Mouse (Mus musculus) intestine, embryonic 15.5 days (tissue): ENCODE measurements around the gene Rbm19. TPM values are rescaled to one million over a fixed set of nuclear protein-coding genes. Genes with fewer than 3 reads are reported as not detected.

Experiments used
- ATAC-seq: fragments of 200-750 bp; cut with Nextera tagmentation; 2 replicates; pipeline ENCODE4 v1.8.0; 2017; ENCODE audit warnings: moderate TSS enrichment, moderate library complexity
- H3K27ac ChIP-seq: fragments of 300-500 bp; sonication (generic); 2 replicates; pipeline ENCODE4 v1.5.1; 2015; ENCODE audit warnings: mild to moderate bottlenecking, inconsistent platforms
- H3K27me3 ChIP-seq: fragments of 300-500 bp; sonication (generic); replicated peaks from 2 replicates; pipeline ENCODE4 v1.6.1; 2015; ENCODE audit warnings: inconsistent platforms
- H3K36me3 ChIP-seq: fragments of 300-500 bp; sonication (generic); 2 replicates; pipeline ENCODE4 v1.6.1; 2015; ENCODE audit warnings: inconsistent platforms
- H3K4me1 ChIP-seq: fragments of 300-500 bp; sonication (generic); replicated peaks from 2 replicates; pipeline ENCODE4 v1.6.1; 2015; ENCODE audit warnings: inconsistent platforms
- H3K4me2 ChIP-seq: fragments of 300-500 bp; sonication (generic); replicated peaks from 2 replicates; pipeline ENCODE4 v1.6.1; 2015; ENCODE audit warnings: mild to moderate bottlenecking, inconsistent platforms
- H3K4me3 ChIP-seq: fragments of 300-500 bp; sonication (generic); replicated peaks from 2 replicates; pipeline ENCODE4 v1.5.1; 2015; ENCODE audit warnings: inconsistent platforms
- H3K9ac ChIP-seq: fragments of 300-500 bp; sonication (generic); 2 replicates; pipeline ENCODE4 v1.6.1; 2015; ENCODE audit warnings: inconsistent platforms
- H3K9me3 ChIP-seq: fragments of 300-500 bp; sonication (generic); 2 replicates; pipeline ENCODE4 v1.6.1; 2016; ENCODE audit warnings: inconsistent platforms
- WGBS: fragments of 180-500 bp; shearing (Covaris S2); methylation state at CpG from one replicate; pipeline ENCODE4 v1.1.7; 2015; 5-methylcytosine and 5-hydroxymethylcytosine counted together
- polyA plus RNA-seq: library from polyadenylated mRNA; unstranded; fragments of >200 nt; fragmentation: Nextera tagmentation; extraction: Ambion mirVana; gene quantifications from 2 replicates; pipeline ENCODE4 v1.2.1, GENCODE M21; 2015

Rbm19 gene
- 25.1 and 25.8 TPM in 2 replicates for polyA plus RNA-seq

GRCm38 (mm10) chr5:120116261-120117050, at the start of gene Rbm19:
TSS of gene Rbm19 (plus strand) at chr5:120116465.
- Histone ChIP-seq H3K9me3 (no peaks in the 10 kb centered on the region), H3K27me3 (no peaks in the 10 kb centered on the region; the same call in 1 of the 2 replicates), H3K4me3 (peak within 1 kb of the TSS; percentile 60), H3K27ac (no peak within 1 kb of the TSS), H3K4me2 (peak within 1 kb of the TSS; percentile 89), H3K4me1 (peaks cover 4% of the 10 kb centered on the region; the same call in 1 of the 2 replicates), H3K9ac (peak within 1 kb of the TSS; percentile 54), H3K36me3 (peaks cover 18% of the 10 kb centered on the region)
- under 1% methylated on average over 46 of the region's 46 CpGs for WGBS
- ATAC-seq, result peak; percentile 93

- WGBS, result 22% methylated on average over 6 of the region's 6 CpGs
- no peak for ATAC-seq
- H3K4me3 ChIP-seq, result no peak overlapping the region
These were observed 49.0 kb upstream of the Rbm19 start for GRCm38 (mm10) chr5:120067266-120067665.

GRCm38 (mm10) chr5:120074101-120074500, 42.2 kb upstream of the Rbm19 start:
- no peaks in the 10 kb centered on the region for H3K4me1 ChIP-seq
- no peak overlapping the region for H3K4me2 ChIP-seq
- no peaks in the 10 kb centered on the region for H3K9me3 ChIP-seq
- H3K9ac ChIP-seq, result no peak overlapping the region
- ATAC-seq, result no peak
- WGBS, result 34% methylated on average over 9 of the region's 9 CpGs
- H3K36me3 ChIP-seq, result no peaks in the 10 kb centered on the region
- H3K27me3 ChIP-seq, result no peaks in the 10 kb centered on the region
- no peak overlapping the region for H3K4me3 ChIP-seq
- no peak overlapping the region for H3K27ac ChIP-seq

More at GRCm38 (mm10) chr5:120067266-120067665, 49.0 kb upstream of the Rbm19 start:
- Histone ChIP-seq H3K4me2 (no peak overlapping the region), H3K27me3 (peaks cover 5% of the 10 kb centered on the region; the same call in 1 of the 2 replicates), H3K9me3 (no peaks in the 10 kb centered on the region), H3K27ac (no peak overlapping the region), H3K9ac (no peak overlapping the region), H3K36me3 (no peaks in the 10 kb centered on the region), H3K4me1 (0 out of 2 replicates have a peak, but pooled peaks cover 3% of the 10 kb centered on the region)

GRCm38 (mm10) chr5:120080027-120080426, 36.2 kb upstream of the Rbm19 start:
- no peak overlapping the region for H3K27ac ChIP-seq
- no peak overlapping the region for H3K9ac ChIP-seq
- H3K36me3 ChIP-seq, result no peaks in the 10 kb centered on the region
- H3K4me1 ChIP-seq, result no peaks in the 10 kb centered on the region
- 46% methylated on average over 9 of the region's 9 CpGs for WGBS
- no peaks in the 10 kb centered on the region for H3K27me3 ChIP-seq
- ATAC-seq, result no peak
- H3K4me2 ChIP-seq, result no peak overlapping the region
- no peak overlapping the region for H3K4me3 ChIP-seq
- no peaks in the 10 kb centered on the region for H3K9me3 ChIP-seq

GRCm38 (mm10) chr5:120080468-120080867, 35.8 kb upstream of the Rbm19 start:
- H3K4me2 ChIP-seq, result no peak overlapping the region
- no peak for ATAC-seq
- H3K9ac ChIP-seq, result no peak overlapping the region
- no peaks in the 10 kb centered on the region for H3K36me3 ChIP-seq
- no peaks in the 10 kb centered on the region for H3K27me3 ChIP-seq
- H3K4me3 ChIP-seq, result no peak overlapping the region
- no peaks in the 10 kb centered on the region for H3K9me3 ChIP-seq
- WGBS, result 84% methylated on average over 6 of the region's 6 CpGs
- no peak overlapping the region for H3K27ac ChIP-seq
- H3K4me1 ChIP-seq, result no peaks in the 10 kb centered on the region

GRCm38 (mm10) chr5:120088561-120088960, 27.7 kb upstream of the Rbm19 start:
- no peak overlapping the region for H3K9ac ChIP-seq
- 3% methylated on average over 16 of the region's 16 CpGs for WGBS
- no peak for ATAC-seq

GRCm38 (mm10) chr5:120094602-120095001, 21.7 kb upstream of the Rbm19 start:
- 56% methylated on average over 7 of the region's 7 CpGs for WGBS
- Histone ChIP-seq H3K4me2 (no peak overlapping the region), H3K9me3 (no peaks in the 10 kb centered on the region), H3K27ac (no peak overlapping the region), H3K4me1 (no peaks in the 10 kb centered on the region), H3K4me3 (no peak overlapping the region), H3K27me3 (peaks cover 16% of the 10 kb centered on the region), H3K9ac (no peak overlapping the region), H3K36me3 (no peaks in the 10 kb centered on the region)
- no peak for ATAC-seq

More at GRCm38 (mm10) chr5:120088561-120088960, 27.7 kb upstream of the Rbm19 start:
- no peaks in the 10 kb centered on the region for H3K4me1 ChIP-seq
- H3K36me3 ChIP-seq, result no peaks in the 10 kb centered on the region
- H3K27ac ChIP-seq, result no peak overlapping the region
- peaks cover 25% of the 10 kb centered on the region for H3K27me3 ChIP-seq
- no peaks in the 10 kb centered on the region for H3K9me3 ChIP-seq
- H3K4me2 ChIP-seq, result 0 out of 2 replicates have a peak overlapping the region, but pooled peaks have one; percentile 14
- H3K4me3 ChIP-seq, result no peak overlapping the region

- Histone ChIP-seq H3K27me3 (peaks cover 7% of the 10 kb centered on the region; the same call in 1 of the 2 replicates), H3K4me1 (no peaks in the 10 kb centered on the region), H3K36me3 (no peaks in the 10 kb centered on the region), H3K9me3 (no peaks in the 10 kb centered on the region), H3K4me3 (no peak overlapping the region), H3K4me2 (no peak overlapping the region), H3K27ac (no peak overlapping the region), H3K9ac (no peak overlapping the region)
- 44% methylated on average over 9 of the region's 9 CpGs for WGBS
- no peak for ATAC-seq
These were observed 19.2 kb upstream of the Rbm19 start for GRCm38 (mm10) chr5:120097042-120097441.

- H3K4me2 ChIP-seq, result no peak overlapping the region
- H3K9me3 ChIP-seq, result no peaks in the 10 kb centered on the region
- H3K4me3 ChIP-seq, result no peak overlapping the region
- H3K27me3 ChIP-seq, result no peaks in the 10 kb centered on the region
- H3K9ac ChIP-seq, result no peak overlapping the region
- no peaks in the 10 kb centered on the region for H3K36me3 ChIP-seq
- no peak overlapping the region for H3K27ac ChIP-seq
- ATAC-seq, result no peak
- no peaks in the 10 kb centered on the region for H3K4me1 ChIP-seq
- 91% methylated on average over 6 of the region's 6 CpGs for WGBS
These were observed 15.5 kb upstream of the Rbm19 start for GRCm38 (mm10) chr5:120100814-120101213.

- WGBS, result 54% methylated on average over 8 of the region's 8 CpGs
- H3K4me1 ChIP-seq, result no peaks in the 10 kb centered on the region
- H3K9me3 ChIP-seq, result no peaks in the 10 kb centered on the region
- no peak for ATAC-seq
- H3K27me3 ChIP-seq, result no peaks in the 10 kb centered on the region
- H3K27ac ChIP-seq, result no peak overlapping the region
- no peak overlapping the region for H3K9ac ChIP-seq
- H3K4me3 ChIP-seq, result no peak overlapping the region
- no peak overlapping the region for H3K4me2 ChIP-seq
- H3K36me3 ChIP-seq, result no peaks in the 10 kb centered on the region
These were observed 14.2 kb upstream of the Rbm19 start for GRCm38 (mm10) chr5:120102097-120102496.

- Histone ChIP-seq H3K36me3 (no peaks in the 10 kb centered on the region), H3K4me2 (no peak overlapping the region), H3K27me3 (no peaks in the 10 kb centered on the region), H3K9me3 (no peaks in the 10 kb centered on the region), H3K4me1 (no peaks in the 10 kb centered on the region), H3K27ac (no peak overlapping the region), H3K4me3 (no peak overlapping the region), H3K9ac (no peak overlapping the region)
- 15% methylated on average over 12 of the region's 12 CpGs for WGBS
- no peak for ATAC-seq
These were observed 13.5 kb upstream of the Rbm19 start for GRCm38 (mm10) chr5:120102732-120103131.

- Histone ChIP-seq H3K27me3 (no peaks in the 10 kb centered on the region), H3K4me3 (no peak overlapping the region), H3K4me2 (no peak overlapping the region), H3K9ac (no peak overlapping the region), H3K9me3 (no peaks in the 10 kb centered on the region), H3K27ac (no peak overlapping the region), H3K36me3 (no peaks in the 10 kb centered on the region), H3K4me1 (no peaks in the 10 kb centered on the region)
- WGBS, result 54% methylated on average over 12 of the region's 12 CpGs
- ATAC-seq, result no peak
These were observed 12.8 kb upstream of the Rbm19 start for GRCm38 (mm10) chr5:120103458-120103857.
